Mouse (Mus musculus) MEL (cell line): ENCODE measurements around the gene Pck2. TPM values are rescaled to one million over a fixed set of nuclear protein-coding genes. Genes with fewer than 3 reads are reported as not detected.
A peak's percentile ranks its signal among the peaks of the same experiment; 100 is the strongest.

Source experiments
- DNase-seq: peaks from one replicate; pipeline ENCODE4 v3.0.0; 2011; ENCODE audit warnings: low read depth, low spot score
- H3K27ac ChIP-seq: 2 replicates; pipeline ENCODE4 v1.5.1; 2012; ENCODE audit warnings: low read depth, mild to moderate bottlenecking, control low read depth, low read length, moderate library complexity; ENCODE audit not compliant: control insufficient read depth
- H3K27me3 ChIP-seq, 2 experiments: fragments of 150-350 bp in 1 of 2; sonication (generic) in 1 of 2; 2 replicates each; pipeline ENCODE4 v1.6.1; 2012; ENCODE audit warnings: low read length in 2 of 2, mild to moderate bottlenecking in 2 of 2, improper control_type of control experiment in 1 of 2, moderate library complexity in 1 of 2; ENCODE audit not compliant: insufficient read depth in 2 of 2, control insufficient read depth in 1 of 2
- H3K36me3 ChIP-seq, 2 experiments: 2 replicates each; pipeline ENCODE4 v1.6.1; 2012 to 2014; ENCODE audit warnings: low read length in 2 of 2, improper control_type of control experiment in 1 of 2, inconsistent platforms in 1 of 2, mild to moderate bottlenecking in 1 of 2; ENCODE audit not compliant: insufficient read depth in 2 of 2, control insufficient read depth in 1 of 2
- H3K4me1 ChIP-seq, 2 experiments: fragments of 150-350 bp in 1 of 2; sonication (generic) in 1 of 2; 2 replicates each; pipeline ENCODE4 v1.6.1; 2012; ENCODE audit warnings: low read length in 2 of 2, improper control_type of control experiment in 1 of 2, mild to moderate bottlenecking in 1 of 2; ENCODE audit not compliant: insufficient read depth in 2 of 2, control insufficient read depth in 1 of 2
- H3K4me3 ChIP-seq, 2 experiments: fragments of 150-350 bp in 1 of 2; sonication (generic) in 1 of 2; 2 replicates each; pipeline ENCODE4 v1.5.1; 2012; ENCODE audit warnings: low read depth in 2 of 2, low read length in 2 of 2, mild to moderate bottlenecking in 2 of 2, moderate library complexity in 2 of 2, control low read depth in 1 of 2, improper control_type of control experiment in 1 of 2; ENCODE audit not compliant: control insufficient read depth in 1 of 2, insufficient read depth in 1 of 2
- H3K79me2 ChIP-seq: 2 replicates; pipeline ENCODE4 v1.6.1; 2012; ENCODE audit warnings: mild to moderate bottlenecking, low read length, moderate library complexity; ENCODE audit not compliant: control insufficient read depth, poor library complexity, insufficient read depth
- H3K9ac ChIP-seq: 2 replicates; pipeline ENCODE4 v1.6.1; 2012; ENCODE audit warnings: low read depth, mild to moderate bottlenecking, control low read depth, low read length, moderate library complexity; ENCODE audit not compliant: control insufficient read depth, poor library complexity, severe bottlenecking
- H3K9me3 ChIP-seq: fragments of 150-350 bp; sonication (generic); replicated peaks from 2 replicates; pipeline ENCODE4 v1.6.1; 2012; ENCODE audit warnings: mild to moderate bottlenecking, low read length, improper control_type of control experiment, moderate library complexity; ENCODE audit not compliant: insufficient read depth
- BHLHE40 ChIP-seq: IDR thresholded peaks from 2 replicates; pipeline ENCODE4 v1.6.1; 2012; ENCODE audit warnings: low read depth, mild to moderate bottlenecking, inconsistent platforms, low read length, improper control_type of control experiment, borderline replicate concordance
- CHD2 ChIP-seq: IDR thresholded peaks from 2 replicates; pipeline ENCODE4 v1.6.1; 2011; ENCODE audit warnings: low read length, improper control_type of control experiment
- CTCF ChIP-seq, 3 experiments: IDR thresholded peaks in 2 of 3; conservative IDR thresholded peaks in 1 of 3; 2 replicates each; pipeline ENCODE4 v1.5.1; 2011 to 2012; ENCODE audit warnings: low read length in 3 of 3, low read depth in 2 of 3, mild to moderate bottlenecking in 2 of 3, improper control_type of control experiment in 1 of 3, inconsistent platforms in 1 of 3, mixed read lengths in 1 of 3, moderate library complexity in 1 of 3; ENCODE audit not compliant: control insufficient read depth in 1 of 3, insufficient read depth in 1 of 3, poor library complexity in 1 of 3, severe bottlenecking in 1 of 3
- E2F4 ChIP-seq: IDR thresholded peaks from 2 replicates; pipeline ENCODE4 v1.6.1; 2011; ENCODE audit warnings: low read depth, low read length, improper control_type of control experiment, borderline replicate concordance
- ELF1 ChIP-seq: IDR thresholded peaks from 2 replicates; pipeline ENCODE4 v1.6.1; 2014; ENCODE audit warnings: low read depth, mild to moderate bottlenecking, inconsistent platforms, low read length, improper control_type of control experiment, moderate library complexity
- EP300 ChIP-seq, 2 experiments: IDR thresholded peaks; 2 replicates each; pipeline ENCODE4 v1.6.1; 2011; ENCODE audit warnings: improper control_type of control experiment in 2 of 2, low read length in 2 of 2, low read depth in 1 of 2, mild to moderate bottlenecking in 1 of 2
- ETS1 ChIP-seq: IDR thresholded peaks from 2 replicates; pipeline ENCODE4 v1.6.1; 2012; ENCODE audit warnings: low read depth, mild to moderate bottlenecking, inconsistent platforms, low read length, improper control_type of control experiment, moderate library complexity
- GATA1 ChIP-seq: IDR thresholded peaks from 2 replicates; pipeline ENCODE4 v1.6.1; 2011; ENCODE audit warnings: low read depth, low read length, improper control_type of control experiment
- HCFC1 ChIP-seq: IDR thresholded peaks from 2 replicates; pipeline ENCODE4 v1.6.1; 2012; ENCODE audit warnings: low read depth, mild to moderate bottlenecking, inconsistent platforms, low read length, improper control_type of control experiment, moderate library complexity
- KAT2A ChIP-seq: conservative IDR thresholded peaks from 2 replicates; pipeline ENCODE4 v1.6.1; 2012; ENCODE audit warnings: low read depth, low read length, improper control_type of control experiment, inconsistent platforms
- MAFK ChIP-seq: IDR thresholded peaks from 2 replicates; pipeline ENCODE4 v1.6.1; 2011; ENCODE audit warnings: low read depth, mild to moderate bottlenecking, low read length, improper control_type of control experiment, borderline replicate concordance
- MAX ChIP-seq: IDR thresholded peaks from 2 replicates; pipeline ENCODE4 v1.6.1; 2011; ENCODE audit warnings: low read length, improper control_type of control experiment
- MAZ ChIP-seq: IDR thresholded peaks from 2 replicates; pipeline ENCODE4 v1.6.1; 2012; ENCODE audit warnings: low read depth, mild to moderate bottlenecking, inconsistent platforms, low read length, improper control_type of control experiment
- MEF2A ChIP-seq: IDR thresholded peaks from 2 replicates; pipeline ENCODE4 v1.6.1; 2014; ENCODE audit warnings: low read depth, mild to moderate bottlenecking, inconsistent platforms, low read length, improper control_type of control experiment; ENCODE audit not compliant: poor library complexity, insufficient replicate concordance, severe bottlenecking; ENCODE audit errors: extremely low read depth
- MXI1 ChIP-seq: IDR thresholded peaks from 2 replicates; pipeline ENCODE4 v1.6.1; 2011; ENCODE audit warnings: mild to moderate bottlenecking, low read depth, low read length, improper control_type of control experiment
- MYB ChIP-seq: IDR thresholded peaks from 2 replicates; pipeline ENCODE4 v1.6.1; 2011; ENCODE audit warnings: mild to moderate bottlenecking, low read depth, low read length, improper control_type of control experiment
- MYC ChIP-seq: IDR thresholded peaks from 2 replicates; pipeline ENCODE4 v1.6.1; 2011; ENCODE audit warnings: low read depth, mild to moderate bottlenecking, low read length, improper control_type of control experiment, moderate library complexity
- NELFE ChIP-seq: IDR thresholded peaks from 2 replicates; pipeline ENCODE4 v1.6.1; 2011; ENCODE audit warnings: low read depth, low read length, improper control_type of control experiment
- NRF1 ChIP-seq: IDR thresholded peaks from 2 replicates; pipeline ENCODE4 v1.6.1; 2014; ENCODE audit warnings: low read depth, mild to moderate bottlenecking, inconsistent platforms, low read length, improper control_type of control experiment, moderate library complexity; ENCODE audit not compliant: poor library complexity, insufficient read depth, severe bottlenecking
- POLR2A ChIP-seq, 2 experiments: IDR thresholded peaks; 2 replicates each; pipeline ENCODE4 v1.6.1; 2011 to 2012; ENCODE audit warnings: low read length in 2 of 2, mild to moderate bottlenecking in 2 of 2, control low read depth in 1 of 2, improper control_type of control experiment in 1 of 2, low read depth in 1 of 2, moderate library complexity in 1 of 2; ENCODE audit not compliant: control insufficient read depth in 1 of 2, insufficient read depth in 1 of 2, poor library complexity in 1 of 2
- POLR2AphosphoS2 ChIP-seq: IDR thresholded peaks from 2 replicates; pipeline ENCODE4 v1.6.1; 2011; ENCODE audit warnings: low read length, improper control_type of control experiment
- POLR2AphosphoS5 ChIP-seq: IDR thresholded peaks from 2 replicates; pipeline ENCODE4 v1.6.1; 2012; ENCODE audit warnings: low read depth, borderline replicate concordance, mild to moderate bottlenecking, inconsistent platforms, low read length, moderate library complexity, mixed read lengths
- RCOR1 ChIP-seq: IDR thresholded peaks from 2 replicates; pipeline ENCODE4 v1.6.1; 2012; ENCODE audit warnings: low read depth, mild to moderate bottlenecking, inconsistent platforms, low read length, improper control_type of control experiment
- SMC3 ChIP-seq: IDR thresholded peaks from 2 replicates; pipeline ENCODE4 v1.6.1; 2011; ENCODE audit warnings: low read depth, low read length, improper control_type of control experiment
- TAL1 ChIP-seq: IDR thresholded peaks from 2 replicates; pipeline ENCODE4 v1.6.1; 2012; ENCODE audit warnings: mild to moderate bottlenecking, inconsistent platforms, low read length, moderate library complexity, mixed read lengths
- TBP ChIP-seq: IDR thresholded peaks from 2 replicates; pipeline ENCODE4 v1.8.0; 2011; ENCODE audit warnings: low read depth, low read length, improper control_type of control experiment
- UBTF ChIP-seq: IDR thresholded peaks from 2 replicates; pipeline ENCODE4 v1.6.1; 2012; ENCODE audit warnings: low read depth, mild to moderate bottlenecking, inconsistent platforms, low read length, improper control_type of control experiment, moderate library complexity, borderline replicate concordance; ENCODE audit not compliant: insufficient read depth
- USF1 ChIP-seq: IDR thresholded peaks from 2 replicates; pipeline ENCODE4 v1.6.1; 2014; ENCODE audit warnings: low read depth, mild to moderate bottlenecking, inconsistent platforms, low read length, improper control_type of control experiment, moderate library complexity
- USF2 ChIP-seq, 2 experiments: IDR thresholded peaks; 2 replicates each; pipeline ENCODE4 v1.6.1; 2011 to 2012; ENCODE audit warnings: improper control_type of control experiment in 2 of 2, low read length in 2 of 2, borderline replicate concordance in 1 of 2, inconsistent platforms in 1 of 2, low read depth in 1 of 2, mild to moderate bottlenecking in 1 of 2; ENCODE audit not compliant: insufficient read depth in 1 of 2
- ZC3H11A ChIP-seq: IDR thresholded peaks from 2 replicates; pipeline ENCODE4 v1.6.1; 2012; ENCODE audit warnings: low read depth, mild to moderate bottlenecking, inconsistent platforms, low read length, improper control_type of control experiment
- ZKSCAN1 ChIP-seq: IDR thresholded peaks from 2 replicates; pipeline ENCODE4 v1.6.1; 2012; ENCODE audit warnings: low read depth, mild to moderate bottlenecking, inconsistent platforms, low read length, improper control_type of control experiment, moderate library complexity
- ZMIZ1 ChIP-seq: IDR thresholded peaks from 2 replicates; pipeline ENCODE4 v1.6.1; 2012; ENCODE audit warnings: low read depth, mild to moderate bottlenecking, inconsistent platforms, low read length, improper control_type of control experiment, moderate library complexity
- polyA plus RNA-seq, 2 experiments: library from polyadenylated mRNA; stranded (reverse) in 1 of 2; unstranded in 1 of 2; fragments of >175 nt in 1 of 2; fragments of >200 nt in 1 of 2; gene quantifications; 2 replicates each; pipeline versions ENCODE4 v1.2.1 to v1.2.4; 2012; ENCODE audit warnings: low replicate concordance in 2 of 2, low read depth in 1 of 2; ENCODE audit not compliant: insufficient read length in 2 of 2, insufficient read depth in 1 of 2, missing spikeins in 1 of 2
- total RNA-seq: library from RNA; depleted of rRNA; stranded (reverse); fragments of 300-350 nt; gene quantifications from 2 replicates; pipeline ENCODE4 v1.2.3, GENCODE M21; 2012

Pck2 gene
- total and polyA plus RNA-seq, 3 experiments, result 17.0 to 103 (median 63.7) TPM

DNA sequence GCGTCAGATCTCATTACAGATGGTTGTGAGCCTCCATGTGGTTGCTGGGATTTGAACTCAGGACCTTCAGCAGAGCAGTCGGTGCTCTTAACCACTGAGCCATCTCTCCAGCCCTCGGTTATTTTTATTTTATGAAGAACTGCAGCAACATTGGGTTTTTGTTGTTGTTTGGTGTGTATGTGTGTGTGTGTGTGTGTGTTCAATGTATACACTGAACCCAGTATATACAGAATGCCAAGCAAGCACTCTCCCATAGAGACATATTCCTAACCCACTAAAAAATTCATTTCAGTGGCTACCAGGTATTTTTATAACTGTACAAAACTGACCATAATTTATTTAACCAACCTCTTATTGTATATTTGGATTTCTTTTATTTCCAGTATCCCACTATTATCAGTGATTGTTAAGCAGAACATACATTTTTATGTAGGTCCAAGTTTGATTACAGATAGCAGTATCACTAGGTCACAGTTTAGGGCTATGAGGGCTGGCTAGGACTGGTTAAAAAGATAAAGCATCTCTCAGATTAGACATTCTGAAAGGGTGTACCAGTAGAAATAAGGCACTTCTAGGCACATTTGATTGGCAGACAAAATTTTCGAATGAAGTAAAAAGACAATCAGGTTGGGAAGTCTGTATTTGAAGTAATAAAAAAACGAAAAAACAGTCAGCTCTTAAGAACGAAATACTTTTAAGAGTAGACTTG lies 18.8 kb downstream of the Pck2 start (continued):
- TF ChIP-seq MEF2A (no peak), NELFE (no peak), POLR2AphosphoS5 (no peak)
- TF ChIP-seq, all 39 proteins: peak for 10

DNA sequence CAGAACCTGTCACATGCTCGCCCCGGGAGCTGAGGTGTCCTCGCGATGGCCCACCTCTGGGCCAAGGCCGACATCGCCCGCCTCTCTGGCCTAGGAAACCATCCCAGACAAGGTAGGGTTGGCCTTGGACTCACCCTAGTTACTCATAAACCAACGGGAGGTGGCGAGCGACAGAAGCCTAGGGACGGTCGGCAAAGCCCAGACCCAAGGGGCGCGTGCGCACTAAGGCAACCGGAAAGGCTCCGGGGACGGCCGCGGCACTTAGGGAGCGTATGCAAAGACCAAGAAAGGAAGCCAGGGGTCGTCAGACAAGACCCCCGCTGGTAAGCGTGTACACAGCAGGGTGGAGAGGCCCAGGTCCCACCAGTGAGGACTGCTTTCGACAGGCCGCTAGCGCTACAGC lies 19.7 kb downstream of the Pck2 start, which contains the start of gene Dcaf11:
Gene Dcaf11, plus strand, starts transcription at position 208 of the 403 bp plus-strand sequence.
- Histone ChIP-seq H3K9ac (peak within 1 kb of the TSS; percentile 75), H3K36me3 (peaks cover 0 to 24% of the 10 kb centered on the region in 2 experiments; a peak in 2 of 4 replicates), H3K27me3 (no peaks in the 10 kb centered on the region), H3K4me3 (peak within 1 kb of the TSS; percentile 68 to 81), H3K27ac (peak within 1 kb of the TSS; percentile 87), H3K9me3 (no peaks in the 10 kb centered on the region), H3K79me2 (no peaks in the 10 kb centered on the region; the same call in none of the 2 replicates), H3K4me1 (peaks cover 7 to 30% of the 10 kb centered on the region in 2 experiments; a peak in 3 of 4 replicates)
- peak; percentile 97 for DNase-seq
- TF ChIP-seq ZMIZ1 (no peak; the same call in 1 of the 2 replicates), GATA1 (no peak), MYB (no peak), MEF2A (no peak), CTCF (IDR thresholded peaks at IDR 0.05 in 2 of 3, conservative IDR thresholded peaks at IDR 0.05 in 1 of 3; ENCODE audit: control insufficient read depth in 1 of 3, insufficient read depth in 1 of 3, low read depth in 2 of 3, low read length in 3 of 3, poor library complexity in 1 of 3, severe bottlenecking in 1 of 3) (0 out of 6 replicates have a peak, but pooled peaks of 1 of the 3 experiments have one; percentile 5), MAZ (no peak), E2F4 (no peak; the same call in 1 of the 2 replicates), ETS1 (no peak), HCFC1 (peak; percentile 69; the same call in 1 of the 2 replicates), POLR2A (IDR thresholded peaks at IDR 0.05; ENCODE audit: control insufficient read depth in 1 of 2, insufficient read depth in 1 of 2, low read depth in 1 of 2, low read length in 2 of 2, poor library complexity in 1 of 2) (peak; percentile 67 to 72), MYC (no peak), POLR2AphosphoS5 (peak; percentile 4; the same call in 1 of the 2 replicates), MAFK (no peak), CHD2 (no peak), MAX (no peak), UBTF (peak; percentile 69; the same call in 1 of the 2 replicates), EP300 (IDR thresholded peaks at IDR 0.05; ENCODE audit: low read depth in 1 of 2, low read length in 2 of 2) (no peak; a peak in 1 of 4 replicates), MXI1 (no peak; the same call in 1 of the 2 replicates), NRF1 (peak; percentile 84), POLR2AphosphoS2 (peak; percentile 23; the same call in 1 of the 2 replicates), SMC3 (0 out of 2 replicates have a peak, but pooled peaks have one; percentile 5), TAL1 (no peak), ELF1 (peak; percentile 52; the same call in 1 of the 2 replicates), RCOR1 (no peak), ZKSCAN1 (no peak), BHLHE40 (no peak), TBP (no peak), USF1 (0 out of 2 replicates have a peak, but pooled peaks have one; percentile 39), USF2 (IDR thresholded peaks at IDR 0.05; ENCODE audit: borderline replicate concordance in 1 of 2, insufficient read depth in 1 of 2, low read depth in 1 of 2, low read length in 2 of 2) (no peak), ZC3H11A (no peak), KAT2A (no peak)
